Mouse (Mus musculus) megakaryocyte, embryonic 14.5 days (primary cell): ENCODE data around the gene Stap2. TPM values are rescaled to one million over a fixed set of nuclear protein-coding genes. Genes with fewer than 3 reads are reported as not detected.
A peak's percentile ranks its signal among the peaks of the same experiment; 100 is the strongest.

Experiments used
- H3K27me3 ChIP-seq: replicated peaks from 2 replicates; pipeline ENCODE3; 2012; ENCODE audit warnings: inconsistent platforms
- H3K36me3 ChIP-seq: replicated peaks from 2 replicates; pipeline ENCODE3; 2012; ENCODE audit warnings: low read length, inconsistent platforms, mixed read lengths
- H3K4me1 ChIP-seq: 2 replicates; pipeline ENCODE4 v1.6.1; 2012; ENCODE audit warnings: inconsistent platforms
- H3K4me3 ChIP-seq: replicated peaks from 2 replicates; pipeline ENCODE3; 2012; ENCODE audit warnings: moderate library complexity, mild to moderate bottlenecking, inconsistent platforms
- H3K9me3 ChIP-seq: 2 replicates; pipeline ENCODE4 v1.6.1; 2012; ENCODE audit warnings: inconsistent platforms
- FLI1 ChIP-seq: IDR thresholded peaks from 2 replicates; pipeline ENCODE4 v1.6.1; 2012; ENCODE audit warnings: low read length, inconsistent platforms, mixed read lengths
- GATA1 ChIP-seq: IDR thresholded peaks from 3 replicates; pipeline ENCODE4 v1.6.1; 2012; ENCODE audit warnings: mixed read lengths, low read length, inconsistent platforms, borderline replicate concordance
- polyA plus RNA-seq: library from polyadenylated mRNA; stranded (reverse); fragments of >175 nt; gene quantifications from 2 replicates; pipeline ENCODE4 v1.2.3, GENCODE M21; 2012; ENCODE audit warnings: low replicate concordance; ENCODE audit not compliant: insufficient read depth

Stap2 gene
- polyA plus RNA-seq, 1 experiment = 0.21 TPM

DNA sequence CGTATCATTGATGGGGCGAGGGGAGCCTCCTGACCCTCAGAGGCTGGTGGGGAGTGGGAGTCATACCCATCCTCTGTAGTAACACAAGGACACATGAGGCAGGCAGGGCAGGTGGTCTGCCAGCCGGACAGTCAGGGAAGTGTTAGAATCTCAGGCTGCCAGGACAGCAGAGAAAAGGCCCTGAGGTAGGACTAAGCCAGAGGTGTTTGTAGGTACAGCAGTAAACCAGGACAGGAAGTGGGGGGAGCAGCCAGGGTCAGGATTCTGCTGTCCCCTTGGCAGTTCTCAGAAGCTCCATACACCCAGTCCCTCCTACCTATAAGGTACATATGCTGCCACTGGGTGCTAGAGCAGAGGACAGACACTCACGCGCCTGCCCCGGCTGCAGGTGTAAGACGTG, 43.8 kb downstream of the Stap2 start:
- H3K36me3 ChIP-seq = peaks cover 66% of the 10 kb centered on the region

GRCm38 (mm10) chr17:55960791-55961190, 44.6 kb downstream of the Stap2 start:
- H3K4me1 ChIP-seq = peaks cover 71% of the 10 kb centered on the region
- no peaks in the 10 kb centered on the region for H3K27me3 ChIP-seq
- TF ChIP-seq GATA1 = no peak
- no peak for TF ChIP-seq FLI1
- peak overlapping the region; percentile 24 for H3K4me3 ChIP-seq
- H3K9me3 ChIP-seq = no peaks in the 10 kb centered on the region
- H3K36me3 ChIP-seq = peaks cover 66% of the 10 kb centered on the region

More for the DNA sequence above, 43.8 kb downstream of the Stap2 start:
- Histone ChIP-seq H3K4me1 (peaks cover 63% of the 10 kb centered on the region), H3K4me3 (no peak overlapping the region), H3K27me3 (no peaks in the 10 kb centered on the region), H3K9me3 (no peaks in the 10 kb centered on the region)
- TF ChIP-seq FLI1 (no peak), GATA1 (no peak)

DNA sequence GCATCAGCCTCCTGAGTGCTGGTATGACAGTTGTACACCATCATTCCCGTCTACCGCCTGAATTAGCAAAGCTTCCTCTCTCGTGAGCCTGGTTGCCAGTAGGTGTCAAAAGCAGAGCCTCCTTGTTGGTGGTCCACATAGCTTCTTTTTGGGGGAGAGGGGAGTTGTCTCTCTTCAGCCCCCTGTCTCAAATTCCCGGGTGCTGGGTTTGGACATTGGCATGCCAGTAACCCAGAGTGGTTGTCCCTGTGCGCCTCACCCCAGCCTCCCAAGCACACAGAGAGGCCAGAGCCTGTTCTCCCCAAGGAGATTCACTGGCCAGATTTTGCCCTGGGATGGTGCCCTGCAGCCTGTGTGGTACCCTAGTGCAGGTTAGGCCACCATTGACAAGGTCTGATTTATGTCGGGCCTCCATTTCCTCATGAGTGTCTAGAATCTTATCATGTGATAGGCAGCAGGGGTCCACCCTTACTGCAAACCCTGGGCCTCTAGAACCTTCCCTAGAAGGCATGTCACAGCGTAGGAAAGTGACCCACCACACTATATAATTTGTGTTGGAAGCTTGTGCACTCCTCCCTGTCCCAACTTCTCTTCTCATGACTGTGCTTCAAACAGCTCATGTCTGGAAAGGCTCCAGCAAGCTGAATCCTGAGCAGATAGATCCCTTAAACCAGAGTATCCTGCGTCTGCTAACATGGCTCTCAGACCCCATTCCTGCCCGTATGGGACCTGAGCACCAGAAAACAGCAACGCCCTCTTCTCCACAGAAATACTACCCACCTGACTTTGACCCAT, 45.2 kb downstream of the Stap2 start:
- no peak for TF ChIP-seq FLI1
- TF ChIP-seq GATA1 = no peak
- peaks cover 63% of the 10 kb centered on the region for H3K36me3 ChIP-seq

DNA sequence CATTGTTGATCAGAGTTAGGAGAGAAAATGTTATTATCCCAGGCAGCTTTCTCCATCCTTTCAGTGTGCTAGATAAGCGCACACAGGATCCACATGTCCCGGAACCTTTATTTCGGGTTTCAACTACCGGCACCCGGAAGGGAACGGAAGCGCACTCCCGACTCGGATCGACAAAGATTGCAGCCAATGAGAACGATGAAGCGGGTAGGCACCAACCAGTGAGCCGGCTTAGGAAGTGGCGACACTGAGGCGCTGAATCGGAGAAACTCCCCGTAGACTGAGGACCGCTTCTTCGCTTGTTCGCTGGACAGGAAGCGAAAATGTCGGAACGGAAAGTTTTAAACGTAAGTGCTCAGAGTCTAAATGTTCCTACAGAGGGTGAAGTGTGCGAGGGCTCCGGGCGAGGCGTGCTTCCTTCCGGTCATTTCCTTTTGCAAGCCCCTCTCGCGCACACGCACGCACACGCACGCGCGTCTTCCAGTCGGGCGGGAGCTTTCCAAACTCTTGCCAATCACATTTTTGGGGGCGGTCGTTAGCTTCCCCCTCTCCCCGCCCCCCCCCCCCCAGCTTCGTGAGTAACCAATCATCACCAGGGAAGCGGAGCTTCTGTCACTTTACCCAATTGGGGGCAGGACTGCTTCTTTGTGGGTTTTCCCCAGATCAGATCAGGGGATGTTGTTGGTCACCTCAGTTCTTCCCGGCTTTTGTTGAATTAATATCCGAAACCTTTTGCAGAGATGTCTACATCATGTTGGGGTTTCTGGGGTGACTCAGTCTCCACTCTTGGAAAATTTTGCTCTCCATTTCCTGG, 46.3 kb downstream of the Stap2 start, which contains the start of gene Yju2:
Yju2 (plus strand) TSS at position 182 of the 811 bp plus-strand sequence.
- peaks cover 77% of the 10 kb centered on the region for H3K4me1 ChIP-seq
- TF ChIP-seq GATA1 (peak; percentile 12; the same call in 2 of the 3 replicates), FLI1 (peak; percentile 26; the same call in 1 of the 2 replicates)
- peaks cover 63% of the 10 kb centered on the region for H3K36me3 ChIP-seq

More for the DNA sequence above, 45.2 kb downstream of the Stap2 start:
- no peaks in the 10 kb centered on the region for H3K27me3 ChIP-seq
- peak overlapping the region; percentile 95 for H3K4me3 ChIP-seq
- no peaks in the 10 kb centered on the region for H3K9me3 ChIP-seq
- H3K4me1 ChIP-seq = peaks cover 75% of the 10 kb centered on the region

GRCm38 (mm10) chr17:55958584-55958886, 46.8 kb downstream of the Stap2 start:
- H3K9me3 ChIP-seq = no peaks in the 10 kb centered on the region
- H3K36me3 ChIP-seq = peaks cover 58% of the 10 kb centered on the region
- peak overlapping the region; percentile 95 for H3K4me3 ChIP-seq
- no peak for TF ChIP-seq FLI1
- no peak for TF ChIP-seq GATA1
- H3K27me3 ChIP-seq = no peaks in the 10 kb centered on the region
- peaks cover 83% of the 10 kb centered on the region for H3K4me1 ChIP-seq

More for the DNA sequence above, 46.3 kb downstream of the Stap2 start, which contains the start of gene Yju2:
- Histone ChIP-seq H3K4me3 (peak within 1 kb of the TSS; percentile 95), H3K27me3 (no peaks in the 10 kb centered on the region), H3K9me3 (no peaks in the 10 kb centered on the region)

GRCm38 (mm10) chr17:55957726-55958583, 47.4 kb downstream of the Stap2 start:
- H3K4me1 ChIP-seq = peaks cover 83% of the 10 kb centered on the region
- H3K4me3 ChIP-seq = peak overlapping the region; percentile 95
- H3K36me3 ChIP-seq = peaks cover 52% of the 10 kb centered on the region

DNA sequence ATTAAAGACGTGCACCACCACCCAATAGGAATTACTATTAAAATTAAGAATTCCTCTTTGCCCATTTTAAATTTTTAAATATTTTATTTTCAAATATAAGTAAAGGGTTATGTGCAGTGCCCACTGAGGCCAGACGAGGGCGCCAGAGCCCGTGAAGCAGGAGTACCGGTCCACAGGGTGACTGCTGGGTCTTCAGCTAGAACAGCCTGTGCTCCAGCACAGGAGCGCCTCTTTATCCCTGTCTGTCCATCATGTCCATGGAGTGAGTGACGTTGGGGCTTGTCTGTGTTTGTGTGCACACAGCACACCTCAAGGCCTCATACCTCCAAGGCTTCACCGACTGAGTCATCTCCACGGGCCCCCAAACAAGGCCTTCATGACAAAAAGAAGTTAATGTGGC, 48.2 kb downstream of the Stap2 start:
- H3K27me3 ChIP-seq = no peaks in the 10 kb centered on the region
- H3K4me1 ChIP-seq = peaks cover 86% of the 10 kb centered on the region
- H3K36me3 ChIP-seq = peaks cover 47% of the 10 kb centered on the region
- TF ChIP-seq GATA1 (no peak), FLI1 (no peak)
- H3K4me3 ChIP-seq = peak overlapping the region; percentile 81
- no peaks in the 10 kb centered on the region for H3K9me3 ChIP-seq

More at GRCm38 (mm10) chr17:55957726-55958583, 47.4 kb downstream of the Stap2 start:
- no peak for TF ChIP-seq FLI1
- TF ChIP-seq GATA1 = no peak
- no peaks in the 10 kb centered on the region for H3K27me3 ChIP-seq
- no peaks in the 10 kb centered on the region for H3K9me3 ChIP-seq

GRCm38 (mm10) chr17:55956591-55956990, 48.8 kb downstream of the Stap2 start:
- Histone ChIP-seq H3K9me3 (no peaks in the 10 kb centered on the region), H3K4me1 (peaks cover 86% of the 10 kb centered on the region), H3K27me3 (no peaks in the 10 kb centered on the region), H3K36me3 (peaks cover 41% of the 10 kb centered on the region), H3K4me3 (peak overlapping the region; percentile 59)
- TF ChIP-seq FLI1 = no peak
- TF ChIP-seq GATA1 = no peak

GRCm38 (mm10) chr17:55956129-55956528, 49.3 kb downstream of the Stap2 start:
- no peak for TF ChIP-seq GATA1
- no peak for TF ChIP-seq FLI1
- peak overlapping the region; percentile 59 for H3K4me3 ChIP-seq
- peaks cover 37% of the 10 kb centered on the region for H3K36me3 ChIP-seq
- peaks cover 86% of the 10 kb centered on the region for H3K4me1 ChIP-seq
- no peaks in the 10 kb centered on the region for H3K27me3 ChIP-seq
- H3K9me3 ChIP-seq = no peaks in the 10 kb centered on the region
